In genomic region chr6:117326835-117327775, GRCm38 (mm10) we compare ENCODE assay signal across 14 mouse cellular contexts.
DNase-seq lines count a peak whose midpoint lies in the region; ATAC-seq and TF ChIP-seq lines count a peak whose summit lies in the region.
"Had no signal": no experiment of that assay in that cellular context is flagged by ENCODE, and none has a peak within 500 bp of the region (broad histone marks: within the 10 kb centered on the region; RNA-seq: fewer than 3 reads in every experiment).

No protein-coding gene starts in this region.

- H3K4me2 ChIP-seq in forebrain, embryonic 14.5 days (ENCODE audit: low read length): no peak overlapping the region
- H3K4me2 ChIP-seq in forebrain, embryonic 12.5 days: no peak overlapping the region
- no peak overlapping the region for H3K4me2 ChIP-seq in midbrain, embryonic 13.5 days (replicated peaks)
- no peak overlapping the region for H3K4me2 ChIP-seq in midbrain, postnatal 0 days (ENCODE audit: low read depth, low read length, poor library complexity, severe bottlenecking)
- H3K4me2 ChIP-seq in heart, embryonic 14.5 days (ENCODE audit: low read length): no peak overlapping the region
- H3K4me2 ChIP-seq: liver, embryonic 13.5 days; stomach, embryonic 15.5 days had no signal

- peak; percentile 7 for DNase-seq in forebrain, embryonic 14.5 days (ENCODE audit: low spot score)
- no peak for DNase-seq in midbrain, postnatal 0 days (ENCODE audit: low spot score)
- peak; percentile 57 for DNase-seq in skeletal muscle tissue, adult 2 months (ENCODE audit: low read depth, low spot score)
- no peak for DNase-seq in thymus, postnatal 36 days
- DNase-seq: B cell, adult 2 months; cerebellum, postnatal 36 days; gastrocnemius, postnatal 25 days; kidney, adult 18-20 months; liver, embryonic 13.5 days had no signal

- TF ChIP-seq CTCF in midbrain, postnatal 0 days (IDR thresholded peaks at IDR 0.05): no peak

- H3K27me3 ChIP-seq in forebrain, embryonic 14.5 days (replicated peaks; ENCODE audit: control insufficient read depth, insufficient read depth, low read length): no peaks in the 10 kb centered on the region
- no peaks in the 10 kb centered on the region for H3K27me3 ChIP-seq in forebrain, embryonic 12.5 days
- H3K27me3 ChIP-seq in midbrain, embryonic 13.5 days: no peaks in the 10 kb centered on the region; the same call in 1 of the 2 replicates
- H3K27me3 ChIP-seq in midbrain, postnatal 0 days (ENCODE audit: insufficient read depth, low read length): no peaks in the 10 kb centered on the region
- H3K27me3 ChIP-seq in heart, embryonic 14.5 days (ENCODE audit: control insufficient read depth, insufficient read depth, low read length): no peaks in the 10 kb centered on the region
- H3K27me3 ChIP-seq: liver, embryonic 13.5 days; stomach, embryonic 15.5 days had no signal

- no peaks in the 10 kb centered on the region for H3K9me3 ChIP-seq in forebrain, embryonic 14.5 days (replicated peaks; ENCODE audit: control insufficient read depth, low read length)
- H3K9me3 ChIP-seq in forebrain, embryonic 12.5 days: no peaks in the 10 kb centered on the region
- H3K9me3 ChIP-seq in midbrain, embryonic 13.5 days: no peaks in the 10 kb centered on the region
- H3K9me3 ChIP-seq in midbrain, postnatal 0 days (ENCODE audit: low read length): no peaks in the 10 kb centered on the region
- no peaks in the 10 kb centered on the region for H3K9me3 ChIP-seq in heart, embryonic 14.5 days (ENCODE audit: control insufficient read depth, low read length)
- H3K9me3 ChIP-seq: liver, embryonic 13.5 days; stomach, embryonic 15.5 days had no signal

- no peak for ATAC-seq in forebrain, embryonic 14.5 days
- no peak for ATAC-seq in forebrain, embryonic 12.5 days (ENCODE audit: low FRiP score)
- 0 out of 2 replicates have a peak, but pooled peaks have one; percentile 14 for ATAC-seq in midbrain, embryonic 13.5 days
- ATAC-seq in midbrain, postnatal 0 days (ENCODE audit: low FRiP score): no peak
- 0 out of 2 replicates have a peak, but pooled peaks have one; percentile 56 for ATAC-seq in heart, embryonic 14.5 days (ENCODE audit: insufficient number of reproducible peaks, insufficient read depth, low FRiP score, low read depth)
- no peak for ATAC-seq in megakaryocyte, adult 5-6 weeks (ENCODE audit: poor library complexity, severe bottlenecking)

- peaks cover 3% of the 10 kb centered on the region; the same call in 1 of the 2 replicates for H3K4me1 ChIP-seq in forebrain, embryonic 14.5 days (ENCODE audit: control insufficient read depth, insufficient read depth, low read length)
- peaks cover 15% of the 10 kb centered on the region for H3K4me1 ChIP-seq in forebrain, embryonic 12.5 days
- H3K4me1 ChIP-seq in midbrain, embryonic 13.5 days (replicated peaks): peaks cover 8% of the 10 kb centered on the region
- H3K4me1 ChIP-seq in midbrain, postnatal 0 days (ENCODE audit: insufficient read depth, low read length): no peaks in the 10 kb centered on the region
- H3K4me1 ChIP-seq in heart, embryonic 14.5 days (ENCODE audit: control insufficient read depth in 2 of 2, insufficient read depth in 2 of 2, low read length in 2 of 2): peaks cover 27 to 33% of the 10 kb centered on the region in 2 experiments
- H3K4me1 ChIP-seq: liver, embryonic 13.5 days; stomach, embryonic 15.5 days had no signal

- H3K27ac ChIP-seq in forebrain, embryonic 14.5 days (ENCODE audit: low read depth, low read length): no peak overlapping the region
- H3K27ac ChIP-seq in forebrain, embryonic 12.5 days: no peak overlapping the region
- no peak overlapping the region for H3K27ac ChIP-seq in midbrain, embryonic 13.5 days
- H3K27ac ChIP-seq in midbrain, postnatal 0 days (ENCODE audit: low read depth, low read length): no peak overlapping the region
- H3K27ac ChIP-seq in heart, embryonic 14.5 days (replicated peaks in 1 of 2; ENCODE audit: control insufficient read depth in 1 of 2, insufficient read depth in 1 of 2, low read depth in 2 of 2, low read length in 2 of 2): peak overlapping the region; percentile 55 to 83
- H3K27ac ChIP-seq: liver, embryonic 13.5 days; stomach, embryonic 15.5 days had no signal

- no peak overlapping the region for H3K9ac ChIP-seq in forebrain, embryonic 14.5 days (ENCODE audit: low read length)
- H3K9ac ChIP-seq in forebrain, embryonic 12.5 days: no peak overlapping the region
- H3K9ac ChIP-seq in midbrain, embryonic 13.5 days (replicated peaks): no peak overlapping the region
- no peak overlapping the region for H3K9ac ChIP-seq in midbrain, postnatal 0 days (replicated peaks; ENCODE audit: low read length, poor library complexity, severe bottlenecking)
- no peak overlapping the region for H3K9ac ChIP-seq in heart, embryonic 14.5 days (ENCODE audit: low read length)
- H3K9ac ChIP-seq: liver, embryonic 13.5 days; stomach, embryonic 15.5 days had no signal

- H3K4me3 ChIP-seq in forebrain, embryonic 14.5 days (ENCODE audit: low read depth, low read length): no peak overlapping the region
- H3K4me3 ChIP-seq in forebrain, embryonic 12.5 days (replicated peaks): no peak overlapping the region
- H3K4me3 ChIP-seq in midbrain, embryonic 13.5 days (replicated peaks): no peak overlapping the region
- H3K4me3 ChIP-seq in midbrain, postnatal 0 days (ENCODE audit: low read depth, low read length): no peak overlapping the region
- no peak overlapping the region for H3K4me3 ChIP-seq in heart, embryonic 14.5 days (ENCODE audit: control insufficient read depth in 1 of 2, insufficient read depth in 1 of 2, low read depth in 1 of 2, low read length in 2 of 2)
- H3K4me3 ChIP-seq: liver, embryonic 13.5 days; stomach, embryonic 15.5 days had no signal

- no peaks in the 10 kb centered on the region for H3K36me3 ChIP-seq in forebrain, embryonic 14.5 days (ENCODE audit: control insufficient read depth, insufficient read depth, low read length)
- H3K36me3 ChIP-seq in forebrain, embryonic 12.5 days (replicated peaks): no peaks in the 10 kb centered on the region
- no peaks in the 10 kb centered on the region for H3K36me3 ChIP-seq in midbrain, embryonic 13.5 days
- H3K36me3 ChIP-seq in midbrain, postnatal 0 days (ENCODE audit: insufficient read depth, low read length): no peaks in the 10 kb centered on the region
- H3K36me3 ChIP-seq in heart, embryonic 14.5 days (ENCODE audit: control insufficient read depth, insufficient read depth, low read length): no peaks in the 10 kb centered on the region
- H3K36me3 ChIP-seq: liver, embryonic 13.5 days; stomach, embryonic 15.5 days had no signal

- WGBS in forebrain, embryonic 14.5 days: 34% methylated on average over 18 of the region's 18 CpGs
- 36% methylated on average over 18 of the region's 18 CpGs for WGBS in forebrain, embryonic 12.5 days
- WGBS in midbrain, embryonic 13.5 days: 22% methylated on average over 18 of the region's 18 CpGs
- WGBS in midbrain, postnatal 0 days: 24% methylated on average over 18 of the region's 18 CpGs
- 51% methylated on average over 18 of the region's 18 CpGs for WGBS in heart, embryonic 14.5 days

Comparison
In these comparisons a context has a peak if more than half of its experiments do, and no peak if none do; other contexts are left out.
1. ATAC-seq: peak in midbrain, embryonic 13.5 days (single experiment) and heart, embryonic 14.5 days (single experiment); none in forebrain, embryonic 14.5 days (single experiment), forebrain, embryonic 12.5 days (single experiment), midbrain, postnatal 0 days (single experiment) and megakaryocyte, adult 5-6 weeks (single experiment).
2. DNase-seq: peak in forebrain, embryonic 14.5 days (single experiment) and skeletal muscle tissue, adult 2 months (single experiment); none in midbrain, postnatal 0 days (single experiment) and thymus, postnatal 36 days (0 of 2).
3. H3K27ac ChIP-seq: peak in heart, embryonic 14.5 days (2 of 2); none in forebrain, embryonic 14.5 days (single experiment), forebrain, embryonic 12.5 days (single experiment), midbrain, embryonic 13.5 days (single experiment) and midbrain, postnatal 0 days (single experiment).